Mouse (Mus musculus) CH12.LX (cell line): Measurements from ENCODE around the gene Cyp2d22.

Experiments used
- CHD2 ChIP-seq: IDR thresholded peaks from 2 replicates; pipeline ENCODE4 v1.6.1; 2011; ENCODE audit warnings: low read length, improper control_type of control experiment
- CTCF ChIP-seq, 2 experiments: IDR thresholded peaks in 1 of 2; conservative IDR thresholded peaks in 1 of 2; 2 replicates each; pipeline ENCODE4 v1.5.1; 2011 to 2012; ENCODE audit warnings: low read depth in 2 of 2, low read length in 2 of 2, improper control_type of control experiment in 1 of 2, inconsistent platforms in 1 of 2, mild to moderate bottlenecking in 1 of 2, moderate library complexity in 1 of 2
- EP300 ChIP-seq: IDR thresholded peaks from 2 replicates; pipeline ENCODE4 v1.6.1; 2011; ENCODE audit warnings: low read length, improper control_type of control experiment
- HCFC1 ChIP-seq: IDR thresholded peaks from 2 replicates; pipeline ENCODE4 v1.6.1; 2012; ENCODE audit warnings: low read depth, mild to moderate bottlenecking, inconsistent platforms, low read length, improper control_type of control experiment
- MYC ChIP-seq: IDR thresholded peaks from 2 replicates; pipeline ENCODE4 v1.6.1; 2011; ENCODE audit warnings: low read depth, mild to moderate bottlenecking, improper control_type of control experiment, low read length
- POLR2A ChIP-seq: IDR thresholded peaks from 2 replicates; pipeline ENCODE4 v1.6.1; 2011; ENCODE audit warnings: low read depth, mild to moderate bottlenecking, improper control_type of control experiment, low read length
- USF2 ChIP-seq: conservative IDR thresholded peaks from 2 replicates; pipeline ENCODE4 v1.6.1; 2011; ENCODE audit warnings: low read depth, low read length, improper control_type of control experiment
- ZKSCAN1 ChIP-seq: IDR thresholded peaks from 2 replicates; pipeline ENCODE4 v1.6.1; 2012; ENCODE audit warnings: low read depth, inconsistent platforms, low read length, improper control_type of control experiment, borderline replicate concordance
- ZMIZ1 ChIP-seq: IDR thresholded peaks from 2 replicates; pipeline ENCODE4 v1.6.1; 2012; ENCODE audit warnings: low read depth, mild to moderate bottlenecking, inconsistent platforms, low read length, improper control_type of control experiment
- ZNF384 ChIP-seq: IDR thresholded peaks from 2 replicates; pipeline ENCODE4 v1.6.1; 2012; ENCODE audit warnings: low read depth, low read length, improper control_type of control experiment, inconsistent platforms

DNA sequence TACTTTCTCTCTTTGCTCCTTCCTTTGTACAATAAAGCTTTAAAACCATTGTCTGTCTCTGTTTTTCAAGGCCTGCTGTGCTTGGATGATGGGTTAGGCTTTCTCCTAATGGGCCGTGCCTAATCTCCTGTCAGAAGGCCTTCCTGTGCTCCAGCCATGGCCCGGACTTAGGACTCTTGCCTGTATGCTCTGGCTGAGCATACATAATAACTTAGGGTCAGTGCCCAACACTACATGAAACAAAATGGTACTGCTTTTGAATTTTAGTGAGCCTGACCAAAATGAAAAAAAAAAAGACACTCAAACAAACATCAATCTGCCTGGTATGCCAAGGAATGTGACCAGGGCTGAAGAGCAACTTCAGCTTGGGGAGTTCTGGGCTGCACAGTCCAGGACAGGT, 21.5 kb upstream of the Cyp2d22 start:
- TF ChIP-seq HCFC1 (no peak), POLR2A (no peak), CTCF (conservative IDR thresholded peaks at IDR 0.05 in 1 of 2, IDR thresholded peaks at IDR 0.05 in 1 of 2; ENCODE audit: low read depth in 2 of 2, low read length in 2 of 2) (no peak), MYC (no peak), ZKSCAN1 (no peak), EP300 (no peak), ZNF384 (no peak), CHD2 (no peak), ZMIZ1 (no peak), USF2 (no peak)
